Mouse (Mus musculus) liver, adult 2 months (tissue): ENCODE results near the gene Tvp23b. TPM values are rescaled to one million over a fixed set of nuclear protein-coding genes. Genes with fewer than 3 reads are reported as not detected.

Source experiments
- DNase-seq: peaks from one replicate; pipeline ENCODE4 v3.0.0-alpha.2; 2011; ENCODE audit warnings: low read depth, low spot score; ENCODE audit errors: extremely low read depth
- H3K27ac ChIP-seq: fragments of 200-500 bp; replicated peaks from 2 replicates; pipeline ENCODE4 v1.5.1; 2012; ENCODE audit warnings: low read depth, mild to moderate bottlenecking, control low read depth, inconsistent platforms, low read length; ENCODE audit not compliant: insufficient read depth
- H3K27me3 ChIP-seq: fragments of 200-500 bp; 2 replicates; pipeline ENCODE4 v1.6.1; 2012; ENCODE audit warnings: mild to moderate bottlenecking, moderate library complexity, low read length, inconsistent platforms; ENCODE audit not compliant: control insufficient read depth, insufficient read depth
- H3K36me3 ChIP-seq: fragments of 200-500 bp; 2 replicates; pipeline ENCODE4 v1.6.1; 2012; ENCODE audit warnings: low read length, inconsistent platforms; ENCODE audit not compliant: control insufficient read depth, insufficient read depth
- H3K4me1 ChIP-seq: fragments of 200-500 bp; 2 replicates; pipeline ENCODE4 v1.6.1; 2011; ENCODE audit warnings: low read length; ENCODE audit not compliant: control insufficient read depth, insufficient read depth
- H3K4me3 ChIP-seq: fragments of 200-500 bp; 2 replicates; pipeline ENCODE4 v1.5.1; 2011; ENCODE audit warnings: low read depth, mild to moderate bottlenecking, control low read depth, low read length, moderate library complexity; ENCODE audit not compliant: insufficient read depth
- H3K79me2 ChIP-seq: fragments of 200-500 bp; 2 replicates; pipeline ENCODE4 v1.6.1; 2012; ENCODE audit warnings: inconsistent platforms, mild to moderate bottlenecking, low read length, moderate library complexity; ENCODE audit not compliant: control insufficient read depth, insufficient read depth
- H3K9ac ChIP-seq: fragments of 200-500 bp; 2 replicates; pipeline ENCODE4 v1.6.1; 2012; ENCODE audit warnings: low read depth, mild to moderate bottlenecking, control low read depth, inconsistent platforms, low read length
- CTCF ChIP-seq: fragments of 200-500 bp; IDR thresholded peaks from 2 replicates; pipeline ENCODE4 v1.5.1; 2011; ENCODE audit warnings: low read depth, low read length, control low read depth
- POLR2A ChIP-seq: fragments of 200-500 bp; IDR thresholded peaks from 2 replicates; pipeline ENCODE4 v1.6.1; 2011; ENCODE audit warnings: low read length, control low read depth; ENCODE audit not compliant: insufficient read depth; ENCODE audit errors: extremely low read depth
- WGBS: fragments of 180-500 bp; shearing (Covaris S2); methylation state at CpG from one replicate; pipeline ENCODE4 v1.1.7; 2018; 5-methylcytosine and 5-hydroxymethylcytosine counted together
- polyA plus RNA-seq: library from polyadenylated mRNA; depleted of rRNA; stranded (reverse); fragments of >200 nt; gene quantifications from 2 replicates; pipeline ENCODE4 v1.2.3, GENCODE M21; 2012
- total RNA-seq: library from RNA; depleted of rRNA; stranded (reverse); fragments of >200 nt; gene quantifications from 2 replicates; pipeline ENCODE4 v1.2.3, GENCODE M21; 2014

Tvp23b gene
- total and polyA plus RNA-seq, 2 experiments, result 10.1 to 31.0 TPM

DNA sequence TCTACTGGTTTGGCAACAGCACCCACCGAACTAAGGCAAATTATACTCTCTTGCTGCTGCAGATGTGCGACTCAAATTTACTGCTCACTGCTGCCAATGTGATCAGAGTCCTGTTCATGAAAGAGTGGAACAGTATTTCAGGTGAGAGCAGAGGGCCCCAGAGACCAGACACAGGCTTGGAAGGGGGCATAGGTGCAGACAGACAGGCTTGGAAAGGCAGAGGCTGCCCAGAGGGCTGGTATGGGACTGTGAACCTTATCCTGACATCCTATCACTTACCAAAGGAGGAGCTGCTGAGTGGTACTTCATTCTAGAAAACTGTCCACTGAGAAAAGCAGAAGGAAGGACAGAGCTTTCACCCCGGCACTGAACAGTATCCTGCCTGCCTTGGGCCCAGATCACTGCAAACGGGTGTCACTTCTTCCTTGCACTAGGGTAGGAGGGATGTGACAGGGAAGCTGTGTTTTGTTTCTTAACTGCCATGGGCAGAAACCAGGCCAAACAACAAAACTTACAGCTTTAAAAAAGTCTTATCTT lies 31.5 kb upstream of the Tvp23b start:
- no peak for DNase-seq
- TF ChIP-seq POLR2A (no peak), CTCF (no peak)
- 69% methylated on average over 4 of the region's 4 CpGs for WGBS

DNA sequence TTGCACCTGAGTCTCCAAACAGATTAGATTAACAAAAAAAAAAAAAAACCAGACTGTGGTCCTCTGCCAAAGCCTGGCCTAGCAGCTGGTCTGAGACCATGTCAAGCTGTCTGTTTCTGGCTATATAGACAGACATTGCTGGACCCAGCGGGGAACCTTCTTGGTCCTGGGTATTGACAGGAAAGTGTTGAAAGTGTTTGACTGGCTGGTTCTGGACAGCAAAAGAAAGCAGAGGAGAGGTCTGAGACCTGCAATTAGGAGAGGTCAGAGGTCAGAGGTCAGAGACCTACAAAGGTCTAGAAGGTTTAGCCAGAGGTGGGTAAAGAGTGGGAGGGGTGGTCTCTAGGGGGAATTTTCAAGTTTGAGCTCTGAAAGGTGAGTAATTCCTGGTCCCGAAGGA lies 31.0 kb upstream of the Tvp23b start:
- Histone ChIP-seq H3K79me2 (no peaks in the 10 kb centered on the region), H3K4me3 (no peak overlapping the region), H3K9ac (no peak overlapping the region), H3K27ac (no peak overlapping the region), H3K36me3 (no peaks in the 10 kb centered on the region), H3K27me3 (no peaks in the 10 kb centered on the region), H3K4me1 (no peaks in the 10 kb centered on the region)
- DNase-seq, result no peak
- 78% methylated on average over 2 of the region's 2 CpGs for WGBS
- TF ChIP-seq CTCF (no peak), POLR2A (no peak)

More for the DNA sequence above, 31.5 kb upstream of the Tvp23b start:
- Histone ChIP-seq H3K4me1 (no peaks in the 10 kb centered on the region), H3K79me2 (no peaks in the 10 kb centered on the region), H3K27ac (no peak overlapping the region), H3K27me3 (no peaks in the 10 kb centered on the region), H3K36me3 (no peaks in the 10 kb centered on the region), H3K9ac (no peak overlapping the region), H3K4me3 (no peak overlapping the region)

DNA sequence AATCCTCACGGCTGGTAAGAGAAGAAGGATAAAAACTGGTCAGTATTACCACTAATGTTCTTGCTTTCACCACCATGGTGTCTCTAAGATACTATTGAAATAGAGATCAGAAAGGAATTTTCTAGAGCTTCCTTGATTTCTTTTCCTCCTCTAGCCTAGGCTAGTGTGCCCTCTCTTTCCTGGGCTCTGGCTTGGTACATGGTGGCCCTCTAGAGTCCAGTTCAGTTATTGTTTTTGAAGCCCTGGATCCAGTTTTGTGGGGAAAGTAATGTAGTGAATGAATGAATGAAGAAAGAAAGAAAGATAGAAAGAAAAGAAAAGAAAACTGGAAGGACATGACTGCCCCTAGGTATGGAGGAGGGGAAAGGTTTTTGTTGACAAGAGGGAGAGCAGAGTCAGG lies 28.1 kb upstream of the Tvp23b start:
- TF ChIP-seq CTCF, result peak; percentile 24; the same call in 1 of the 2 replicates
- no peak for TF ChIP-seq POLR2A
- WGBS, result 86% methylated on average over 1 of the region's 1 CpGs

DNA sequence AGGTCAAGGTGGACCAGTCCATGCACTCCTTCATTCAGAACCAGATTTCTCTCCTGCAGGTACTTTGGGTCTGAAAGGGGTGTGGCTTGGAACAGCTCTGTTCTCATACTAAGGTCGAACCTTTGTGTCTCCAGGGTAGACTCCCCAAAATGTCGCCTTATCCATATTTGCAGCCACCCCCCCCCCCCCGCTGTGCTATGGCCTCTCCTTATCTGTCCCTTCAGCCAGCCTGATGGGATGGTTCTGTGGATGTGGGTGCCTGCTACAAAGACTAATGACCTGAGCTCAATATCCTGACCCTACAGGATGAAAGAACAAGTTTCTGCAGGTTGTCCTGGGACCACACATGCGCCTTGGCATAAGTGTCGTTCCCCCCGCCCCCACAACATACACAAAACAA lies 25.9 kb upstream of the Tvp23b start:
- no peaks in the 10 kb centered on the region for H3K4me1 ChIP-seq
- no peak overlapping the region for H3K4me3 ChIP-seq
- no peaks in the 10 kb centered on the region for H3K27me3 ChIP-seq
- H3K36me3 ChIP-seq, result no peaks in the 10 kb centered on the region
- no peaks in the 10 kb centered on the region for H3K79me2 ChIP-seq
- TF ChIP-seq POLR2A (no peak), CTCF (no peak)
- no peak overlapping the region for H3K27ac ChIP-seq
- no peak overlapping the region for H3K9ac ChIP-seq
- DNase-seq, result no peak
- WGBS, result 90% methylated on average over 6 of the region's 6 CpGs

More for the DNA sequence above, 28.1 kb upstream of the Tvp23b start:
- Histone ChIP-seq H3K79me2 (no peaks in the 10 kb centered on the region), H3K27ac (no peak overlapping the region), H3K36me3 (no peaks in the 10 kb centered on the region), H3K27me3 (no peaks in the 10 kb centered on the region), H3K4me1 (no peaks in the 10 kb centered on the region), H3K9ac (no peak overlapping the region), H3K4me3 (no peak overlapping the region)
- no peak for DNase-seq

DNA sequence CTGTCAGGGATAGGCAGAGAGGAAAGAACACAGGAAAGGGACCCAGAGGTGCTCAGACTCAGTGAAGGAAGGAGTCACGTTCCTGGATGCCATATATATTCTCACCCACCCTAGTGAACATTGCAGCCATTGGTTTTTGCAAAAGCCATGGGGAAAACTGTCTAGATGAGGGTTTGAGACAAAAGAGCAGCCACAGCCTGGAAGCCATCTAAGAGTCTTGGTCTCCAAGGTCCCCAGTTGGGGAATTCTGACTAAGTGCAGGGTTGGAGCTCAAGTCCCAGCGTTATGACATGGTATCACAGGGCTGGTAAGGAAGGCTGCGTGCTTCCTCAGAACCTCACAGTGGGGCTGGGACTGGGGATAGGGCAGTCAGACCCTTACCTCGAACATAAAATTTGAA lies 13.7 kb upstream of the Tvp23b start:
- Histone ChIP-seq H3K36me3 (no peaks in the 10 kb centered on the region), H3K4me3 (no peak overlapping the region), H3K27me3 (no peaks in the 10 kb centered on the region), H3K4me1 (no peaks in the 10 kb centered on the region), H3K27ac (no peak overlapping the region), H3K79me2 (no peaks in the 10 kb centered on the region), H3K9ac (no peak overlapping the region)
- WGBS, result 73% methylated on average over 4 of the region's 4 CpGs
- TF ChIP-seq POLR2A (no peak), CTCF (no peak)
- no peak for DNase-seq

DNA sequence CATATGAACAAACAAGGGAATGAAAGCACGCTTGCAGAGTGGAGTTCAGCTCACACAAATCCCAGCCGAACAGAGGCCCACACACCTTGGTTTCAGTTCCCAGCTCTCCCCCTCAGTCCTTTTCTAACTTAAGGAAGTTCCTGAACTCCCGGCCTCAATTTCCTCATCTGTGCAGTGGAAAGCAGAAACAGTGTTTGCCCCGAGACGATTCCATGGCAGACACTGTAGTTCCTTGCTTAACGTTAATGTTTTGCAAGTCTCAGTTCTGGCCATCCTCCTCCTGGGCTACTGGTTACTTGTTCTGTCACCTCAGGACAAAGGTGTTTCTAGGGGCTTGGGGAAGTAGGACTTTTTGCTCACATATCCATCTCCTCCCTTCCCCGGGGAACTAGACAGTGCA lies 12.6 kb upstream of the Tvp23b start:
- no peaks in the 10 kb centered on the region for H3K4me1 ChIP-seq
- H3K36me3 ChIP-seq, result no peaks in the 10 kb centered on the region
- H3K27ac ChIP-seq, result no peak overlapping the region
- H3K9ac ChIP-seq, result no peak overlapping the region
- no peak overlapping the region for H3K4me3 ChIP-seq
- DNase-seq, result peak; percentile 4
- no peaks in the 10 kb centered on the region for H3K79me2 ChIP-seq
- H3K27me3 ChIP-seq, result no peaks in the 10 kb centered on the region
- 79% methylated on average over 7 of the region's 7 CpGs for WGBS
- TF ChIP-seq POLR2A, result no peak
- no peak for TF ChIP-seq CTCF
